Mouse (Mus musculus) gastrocnemius, postnatal 10 days (tissue): Measurements from ENCODE around the gene Gm19684. TPM values are rescaled to one million over a fixed set of nuclear protein-coding genes. Genes with fewer than 3 reads are reported as not detected.
A peak's percentile ranks its signal among the peaks of the same experiment; 100 is the strongest.
"Not testable (repeated sequence)": the region's sequence is repeated elsewhere in the genome, so short reads cannot be mapped to it uniquely, and the experiment has no call there.

Experiments used
- DNase-seq: peaks from one replicate; pipeline ENCODE4 v3.0.0; 2021; ENCODE audit warnings: mixed read lengths
- long read RNA-seq, 2 experiments: library from polyadenylated mRNA; stranded (forward); transcript quantifications; one replicate each; pipeline ENCODE4 v2.0.0; 2021
- total RNA-seq, 2 experiments: library from RNA; stranded (reverse); gene quantifications; 2 replicates each; pipeline ENCODE4 v1.2.3; 2021

Gm19684 gene
- not detected for total RNA-seq
- long read RNA-seq, experiment 1, result 0 reads
- long read RNA-seq, experiment 2, result 0 reads

DNA sequence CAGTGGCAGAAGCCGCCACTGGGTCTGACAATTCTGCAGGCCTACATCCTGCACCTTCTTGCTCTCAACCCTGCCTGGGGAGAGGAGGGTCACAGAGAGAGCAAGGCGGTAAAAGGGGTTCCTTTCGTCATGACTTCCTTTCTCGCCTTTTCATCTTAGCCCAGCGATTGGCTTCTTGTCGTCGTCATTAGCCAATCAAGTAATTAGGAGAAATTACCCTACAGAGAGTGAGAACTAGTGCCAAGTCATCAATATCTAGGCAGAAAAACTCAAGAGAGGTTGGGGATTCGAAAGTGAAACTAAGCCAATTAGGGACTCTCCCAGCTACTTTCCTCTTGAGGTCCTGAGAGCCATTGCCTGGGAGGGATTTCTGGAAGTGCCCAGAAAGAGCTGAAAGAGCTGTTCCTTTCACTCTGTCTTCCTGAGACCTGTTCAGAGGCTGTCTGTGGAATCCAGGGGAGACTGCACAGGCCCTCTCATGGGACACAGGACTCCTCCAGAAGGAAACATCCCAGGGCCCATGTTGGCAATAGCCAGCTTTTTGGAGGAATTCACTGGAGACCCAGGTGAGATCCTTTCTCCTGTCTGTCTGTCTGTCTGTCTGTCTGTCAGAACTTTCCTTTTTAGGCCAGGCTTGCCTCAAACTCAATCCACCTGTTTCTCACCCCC, at the start of gene Gm19684:
Gm19684 (plus strand) TSS at position 327 of the 669 bp plus-strand sequence.
- not testable (repeated sequence) for DNase-seq

DNA sequence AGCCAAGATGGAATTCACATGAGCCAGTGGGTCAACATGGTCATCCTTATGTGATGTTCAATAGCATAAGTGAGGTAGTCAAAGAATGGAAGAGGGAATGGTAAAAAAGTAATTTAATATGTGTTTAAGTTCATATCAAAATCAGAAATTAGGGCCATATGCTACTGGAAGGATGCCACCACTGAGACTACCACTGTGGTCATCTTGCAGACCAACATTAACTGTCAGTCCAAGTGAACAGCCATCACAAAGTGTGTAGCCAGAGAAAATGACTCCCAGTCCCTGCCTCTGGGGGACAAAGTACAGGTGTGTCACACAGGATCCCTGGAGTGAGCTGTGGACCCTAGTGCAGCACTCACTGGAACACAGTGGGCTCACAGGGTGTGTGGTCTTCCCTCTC, 39.6 kb upstream of the Gm19684 start:
- DNase-seq, result not testable (repeated sequence)

DNA sequence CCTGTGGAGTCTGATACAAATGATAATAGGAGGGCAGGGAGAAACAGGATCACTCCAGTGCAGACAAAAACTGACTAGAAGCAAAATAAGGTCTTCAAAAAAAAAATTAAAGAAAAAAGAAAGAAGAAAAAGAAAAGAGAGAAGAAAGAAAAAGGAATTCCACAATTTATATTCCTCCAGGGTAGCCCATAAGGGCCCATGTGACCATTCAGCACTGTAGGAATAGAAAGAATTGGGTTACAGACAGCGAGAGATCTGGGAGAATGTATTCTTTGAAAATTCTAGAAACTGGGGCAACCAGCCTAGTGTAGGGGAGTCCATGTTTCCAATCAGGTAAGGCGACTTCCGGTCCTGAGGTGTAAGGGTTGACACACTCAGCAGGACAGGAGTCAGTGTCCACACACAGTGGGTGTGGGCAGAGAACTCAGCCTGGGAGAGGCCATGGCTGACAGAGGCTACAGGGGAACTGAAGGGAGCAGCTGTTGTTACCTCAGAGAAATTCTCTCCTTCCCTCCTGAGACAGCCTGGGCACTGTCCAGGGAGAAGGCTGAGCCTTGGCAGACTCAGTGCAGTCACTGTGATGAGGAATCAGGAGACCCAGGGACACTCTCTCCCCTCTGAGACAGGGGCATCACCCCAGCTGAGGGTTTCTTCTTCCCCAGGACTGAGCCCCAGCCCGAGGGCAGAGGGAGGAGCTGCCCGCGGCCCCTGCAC, 38.8 kb upstream of the Gm19684 start:
- not testable (repeated sequence) for DNase-seq

DNA sequence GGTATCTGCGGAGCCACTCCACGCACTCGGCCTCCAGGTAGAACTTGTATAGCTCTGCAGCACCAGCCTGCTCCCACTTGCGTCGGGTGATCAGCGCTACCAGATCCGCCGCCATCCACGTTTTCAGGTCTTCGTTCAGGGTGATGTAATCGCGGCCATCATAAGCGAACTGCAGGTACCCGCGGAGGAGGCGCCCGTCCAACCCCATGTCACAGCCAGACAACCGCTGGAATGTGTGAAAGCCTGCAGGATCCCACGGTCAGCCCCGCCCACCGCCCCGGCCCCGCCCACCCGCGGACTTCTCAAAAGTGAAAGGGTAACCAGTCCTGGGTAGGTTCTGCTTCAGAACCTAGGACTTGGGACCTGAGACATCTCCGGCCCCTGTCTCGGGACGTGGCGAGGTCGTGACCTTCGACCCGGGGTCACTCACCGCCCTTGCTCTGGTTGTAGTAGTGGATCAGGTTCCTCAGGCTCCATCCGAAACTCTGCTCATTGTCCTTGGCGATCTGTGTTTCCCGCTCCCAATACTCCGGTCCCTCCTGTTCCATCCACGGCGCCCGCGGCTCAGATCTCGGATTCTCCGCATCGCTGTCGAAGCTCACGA, 38.1 kb upstream of the Gm19684 start:
- DNase-seq, result peak; percentile 17

DNA sequence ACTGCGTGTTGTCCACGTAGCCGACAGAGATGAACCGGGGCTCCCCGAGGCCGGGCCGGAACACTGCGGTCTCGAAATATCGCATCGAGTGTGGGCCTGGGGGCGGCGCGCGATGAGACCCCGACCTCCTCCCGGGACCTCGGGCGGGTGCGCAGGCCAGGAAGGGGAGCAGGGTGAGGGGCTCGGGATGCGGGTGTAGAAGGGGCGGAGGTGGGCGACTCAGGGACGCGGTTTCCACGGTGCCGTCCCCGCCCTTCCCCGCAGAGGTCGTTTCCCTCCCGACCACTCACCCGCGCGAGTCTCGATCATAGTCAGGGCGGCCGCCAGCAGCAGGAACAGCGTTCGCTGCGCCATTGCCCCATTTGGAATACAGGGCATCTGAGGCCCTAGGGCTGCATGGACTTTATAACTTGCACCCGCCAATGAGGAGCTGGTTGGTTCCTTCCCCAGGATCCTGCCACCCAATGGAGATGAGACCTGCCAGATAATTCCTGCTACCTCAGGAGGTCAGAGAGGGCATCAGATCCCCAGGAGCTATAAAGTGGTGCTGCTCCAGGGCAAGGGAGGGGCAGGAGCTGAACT, 37.5 kb upstream of the Gm19684 start:
- DNase-seq, result no peak

DNA sequence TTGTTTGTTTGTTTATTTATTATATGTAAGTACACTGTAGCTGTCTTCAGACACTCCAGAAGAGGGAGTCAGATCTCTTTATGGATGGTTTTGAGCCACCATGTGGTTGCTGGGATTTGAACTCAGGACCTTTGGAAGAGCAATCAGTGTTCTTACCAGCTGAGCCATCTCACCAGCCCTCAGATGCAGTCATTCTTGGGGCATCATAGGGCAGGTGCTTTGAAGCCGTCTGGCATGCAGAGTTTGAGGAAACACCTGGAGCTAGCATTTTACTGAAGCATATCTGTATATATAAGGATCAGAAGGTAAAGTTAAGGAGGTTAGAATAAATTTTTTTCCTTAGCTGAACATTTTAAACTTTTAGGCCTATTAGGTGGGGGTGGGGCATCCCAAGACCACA, 35.5 kb upstream of the Gm19684 start:
- DNase-seq, result not testable (repeated sequence)

DNA sequence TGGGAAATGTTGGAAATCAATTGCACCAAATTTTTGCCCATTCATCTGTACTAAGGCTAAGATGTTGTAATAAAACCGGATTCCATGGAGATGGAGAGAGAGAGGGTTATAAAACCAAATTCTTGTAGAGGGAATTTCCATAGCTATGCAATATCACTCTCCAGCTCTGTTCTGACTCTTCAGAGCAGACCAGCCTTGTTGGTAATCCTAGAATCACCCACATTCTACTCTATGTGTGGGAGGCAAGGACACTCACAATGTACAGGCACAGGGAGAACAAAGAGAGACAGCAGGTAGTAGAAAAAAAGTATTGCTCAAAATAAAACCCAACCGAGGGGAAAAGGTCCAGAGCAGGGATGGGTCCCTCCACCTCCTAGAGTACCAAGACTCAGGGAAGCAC, 29.5 kb upstream of the Gm19684 start:
- DNase-seq, result not testable (repeated sequence)

DNA sequence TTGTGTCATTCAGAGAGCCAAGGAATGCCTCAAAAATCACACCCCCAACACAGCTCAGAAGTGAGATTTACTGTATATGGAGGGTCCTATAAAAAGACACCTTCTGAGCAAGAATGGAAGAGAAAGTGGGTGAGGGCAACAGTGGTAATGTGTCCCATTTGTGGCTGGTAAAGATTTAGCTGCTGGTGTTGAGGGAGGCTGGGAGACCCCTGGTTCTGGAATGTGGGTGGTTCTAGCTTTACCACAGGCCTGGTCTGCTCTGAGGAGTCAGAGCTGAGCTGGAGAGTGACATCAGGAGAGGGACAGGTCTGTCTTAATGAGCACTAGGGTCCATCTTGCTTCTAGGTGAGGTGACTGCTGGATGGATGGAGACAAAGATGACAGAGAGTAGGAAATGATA, 29.0 kb upstream of the Gm19684 start:
- DNase-seq, result not testable (repeated sequence)

DNA sequence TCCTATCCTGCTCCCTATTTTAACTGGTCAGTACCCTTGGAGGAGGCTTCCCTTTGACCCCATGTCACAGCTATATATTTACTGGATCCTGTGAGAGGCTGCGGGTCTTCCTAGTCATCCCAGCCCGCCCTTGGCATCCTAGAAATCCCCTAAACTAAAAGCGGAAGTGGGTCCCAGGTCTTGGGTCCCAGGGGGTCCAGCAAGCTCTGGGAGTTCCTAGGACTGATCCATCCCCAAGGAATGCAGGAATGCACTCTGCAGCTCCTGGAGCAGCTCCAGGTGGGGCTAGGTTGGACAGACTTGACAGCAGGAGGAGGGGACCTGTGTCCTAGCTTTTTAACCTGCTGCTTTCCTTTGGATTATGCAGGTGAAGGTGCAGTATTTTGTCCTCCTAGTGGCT, 27.5 kb upstream of the Gm19684 start:
- DNase-seq, result no peak

DNA sequence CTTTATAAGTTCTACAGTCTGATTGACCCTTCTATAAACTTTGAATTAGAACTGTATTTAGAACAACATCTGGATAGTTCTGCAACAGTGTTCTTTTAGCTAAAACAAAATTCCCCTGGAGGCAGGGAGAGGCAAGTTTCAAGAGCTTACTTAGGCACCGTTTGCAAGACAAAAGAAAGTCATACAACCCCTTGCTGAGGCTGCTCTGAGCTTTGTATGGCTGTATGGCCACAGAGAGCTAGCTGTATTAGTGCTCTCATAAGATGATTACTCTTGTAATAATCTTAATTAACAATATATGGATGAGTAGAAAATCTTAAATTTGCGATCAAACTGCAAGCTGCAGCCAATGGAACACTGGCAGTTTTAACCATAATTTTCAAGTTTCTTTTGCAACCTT, 21.9 kb upstream of the Gm19684 start:
- not testable (repeated sequence) for DNase-seq

DNA sequence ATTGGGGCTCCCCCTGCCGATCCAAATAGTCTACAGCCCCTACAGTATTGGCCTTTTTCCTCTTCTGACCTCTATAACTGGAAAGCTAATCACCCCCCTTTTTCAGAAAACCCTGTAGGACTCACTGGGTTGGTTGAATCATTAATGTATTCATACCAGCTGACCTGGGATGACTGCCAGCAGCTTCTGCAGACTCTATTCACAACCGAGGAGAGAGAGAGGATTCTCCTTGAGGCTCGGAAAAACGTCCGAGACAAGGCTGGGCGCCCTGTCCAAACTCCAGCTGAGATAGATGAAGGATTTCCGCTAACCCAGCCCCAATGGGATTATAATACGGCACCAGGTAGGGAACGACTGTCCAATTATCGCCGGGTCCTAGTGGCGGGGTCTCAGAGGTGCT, 19.4 kb upstream of the Gm19684 start:
- DNase-seq, result not testable (repeated sequence)

DNA sequence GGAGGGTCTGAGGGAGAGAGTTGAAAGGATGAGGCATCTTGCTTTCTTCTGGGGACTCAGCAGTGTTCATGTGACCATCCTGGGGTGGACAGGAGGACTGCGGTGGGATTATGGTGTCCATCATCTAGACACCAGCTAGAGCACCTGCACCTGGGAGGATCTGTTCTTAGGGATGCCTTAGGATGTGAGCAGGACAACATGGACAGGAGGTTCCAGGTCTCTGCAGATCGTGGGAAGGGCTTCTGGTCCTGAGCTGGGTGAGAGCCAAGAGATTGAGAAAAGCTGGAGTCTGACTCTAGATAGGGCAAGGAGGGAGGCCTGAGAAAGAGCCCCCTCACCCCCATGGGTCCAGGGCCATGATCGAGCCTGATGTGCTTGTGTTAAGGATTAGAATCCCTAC, 11.3 kb upstream of the Gm19684 start:
- DNase-seq, result not testable (repeated sequence)

DNA sequence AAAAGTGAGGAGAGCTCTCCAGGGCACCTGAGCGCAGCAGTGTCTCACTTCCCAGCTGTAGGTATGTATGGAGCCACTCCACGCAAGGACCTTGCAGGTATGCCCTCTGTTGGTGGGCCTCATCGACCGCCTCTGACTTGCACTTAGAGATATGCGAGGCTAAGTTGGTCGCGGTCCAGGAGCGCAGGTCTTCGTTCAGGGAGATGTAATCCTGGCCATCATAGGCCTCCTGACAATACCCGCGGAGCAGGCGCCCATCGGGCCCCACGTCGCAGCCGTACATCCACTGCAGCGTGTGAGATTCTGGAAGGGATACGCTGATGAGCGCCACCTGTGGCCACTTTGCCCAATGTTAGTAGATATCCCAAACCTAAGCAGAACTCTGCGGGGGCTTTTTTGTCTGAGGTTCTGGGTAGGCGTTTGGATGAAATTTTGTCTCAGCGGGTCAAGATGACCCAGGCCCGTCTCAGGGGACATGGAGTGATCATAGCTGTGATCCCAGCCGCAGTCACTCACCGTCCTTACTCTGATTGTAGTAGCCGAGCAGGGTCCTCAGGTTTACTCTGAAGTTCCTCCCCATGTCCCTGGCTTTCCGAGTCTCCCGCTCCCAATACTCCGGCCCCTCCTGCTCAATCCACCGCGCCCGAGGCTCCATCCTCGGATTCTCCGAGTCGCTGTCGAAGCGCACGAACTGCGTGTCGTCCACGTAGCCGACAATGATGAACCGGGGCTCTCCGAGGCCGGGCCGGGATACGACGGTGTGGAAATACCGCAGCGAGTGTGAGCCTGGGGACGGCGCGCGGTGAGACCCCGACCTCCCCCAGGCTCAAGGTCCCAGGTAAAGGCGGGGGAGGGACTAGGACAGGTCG, 10.6 kb upstream of the Gm19684 start:
- not testable (repeated sequence) for DNase-seq

DNA sequence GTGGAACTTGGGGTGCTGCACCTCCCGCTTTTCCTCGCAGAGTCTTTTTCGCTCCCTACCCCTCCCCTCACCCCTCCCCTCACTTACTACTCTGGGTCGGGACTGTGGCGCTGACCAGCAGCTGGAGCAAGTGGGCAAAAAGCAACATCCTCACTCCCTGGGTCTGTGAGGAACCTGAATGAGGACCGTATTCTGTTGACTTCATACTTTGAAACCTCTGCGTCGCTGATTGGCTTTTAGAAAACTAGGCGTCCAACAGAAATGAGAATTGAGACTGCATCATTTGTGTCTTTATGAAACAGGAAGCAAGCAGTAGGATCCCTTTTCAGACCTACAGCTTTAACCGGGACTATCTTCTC, 10.0 kb upstream of the Gm19684 start:
- DNase-seq, result not testable (repeated sequence)

DNA sequence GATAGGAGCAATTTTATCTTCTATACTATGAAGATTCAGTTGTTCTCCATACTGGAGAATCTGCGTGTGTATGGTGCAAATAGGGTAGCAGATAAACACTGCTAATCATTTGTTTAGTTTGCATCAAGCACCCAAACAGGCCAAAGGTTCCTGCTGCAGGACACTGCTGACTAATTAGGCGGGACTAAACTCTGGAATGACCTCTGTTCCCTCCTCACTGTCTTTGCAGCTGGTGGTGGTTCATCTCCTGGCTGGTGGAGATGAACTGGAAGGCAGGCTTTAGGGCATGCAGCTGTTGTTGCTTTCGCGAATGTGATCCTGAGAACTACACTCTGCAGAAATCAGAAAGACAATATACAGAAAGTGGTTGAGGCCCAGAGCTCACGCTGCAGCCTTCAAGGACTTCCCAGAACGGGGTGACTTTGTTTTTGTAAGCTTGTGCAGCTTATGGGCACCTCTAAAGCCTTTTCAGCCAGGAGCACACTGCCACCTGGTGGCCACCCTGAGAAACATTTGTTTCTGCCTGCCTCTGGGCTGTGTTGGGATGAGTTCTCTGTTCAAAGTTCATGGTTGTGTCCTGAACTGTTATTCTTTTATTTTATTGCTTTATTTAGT, 7.4 kb upstream of the Gm19684 start:
- DNase-seq, result peak; percentile 42

DNA sequence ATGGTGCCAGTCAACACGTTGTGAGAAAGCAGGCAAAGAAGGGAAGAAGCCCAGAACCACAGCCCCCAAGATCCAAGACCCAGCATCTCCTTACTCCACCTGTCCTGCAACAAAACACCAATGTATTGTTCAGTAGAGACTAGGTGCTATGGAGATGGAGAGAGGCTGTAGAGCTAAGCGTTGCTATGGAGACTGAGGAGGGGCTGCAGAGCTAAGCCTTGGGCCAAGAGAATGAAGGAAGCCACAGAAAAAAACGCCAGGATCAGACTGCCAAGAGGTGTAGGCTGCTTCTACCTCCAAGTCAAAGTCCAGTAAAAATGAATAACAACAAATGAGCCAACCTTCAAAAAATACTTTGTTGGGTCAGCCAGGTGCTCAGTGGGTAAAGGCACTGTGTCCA, 4.9 kb upstream of the Gm19684 start:
- DNase-seq, result not testable (repeated sequence)

DNA sequence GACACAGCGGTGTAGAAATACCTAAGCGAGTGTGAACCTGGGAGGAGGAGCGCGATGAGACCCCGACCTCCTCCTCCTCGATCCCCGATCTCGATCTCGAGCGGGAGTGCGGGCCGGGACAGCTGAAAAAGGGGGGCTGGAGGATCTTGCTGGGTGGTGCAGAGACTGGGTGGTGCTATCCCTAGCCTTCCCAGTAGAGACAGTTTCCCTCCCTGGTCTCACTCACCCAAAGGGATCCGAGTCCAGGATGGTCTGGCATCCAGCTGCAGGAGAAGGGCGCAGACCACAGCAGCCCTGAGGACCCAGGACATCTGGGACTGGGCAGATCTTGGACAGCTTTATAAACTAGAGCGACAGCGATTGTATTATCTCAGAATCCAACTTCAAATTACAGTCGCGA, 639 bp upstream of the Gm19684 start:
- not testable (repeated sequence) for DNase-seq

DNA sequence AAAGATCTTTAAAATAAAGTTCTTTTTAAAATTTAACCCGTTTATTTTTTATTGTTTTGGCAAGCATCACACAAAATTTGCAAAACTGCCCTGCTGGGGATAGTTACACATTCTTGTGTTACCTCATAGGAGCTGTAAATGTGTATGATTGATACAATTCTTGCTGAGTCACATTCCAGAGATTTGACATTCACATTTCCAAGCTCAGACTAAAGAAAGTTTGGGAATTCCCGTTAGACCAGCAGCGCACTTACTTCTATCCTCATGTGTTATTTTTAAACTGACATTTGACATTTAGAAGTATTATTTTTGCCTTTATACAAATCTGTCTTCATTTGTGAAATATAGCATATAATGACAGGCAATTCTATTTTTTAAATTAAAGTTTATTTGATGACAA, 2.6 kb downstream of the Gm19684 start:
- DNase-seq, result not testable (repeated sequence)

DNA sequence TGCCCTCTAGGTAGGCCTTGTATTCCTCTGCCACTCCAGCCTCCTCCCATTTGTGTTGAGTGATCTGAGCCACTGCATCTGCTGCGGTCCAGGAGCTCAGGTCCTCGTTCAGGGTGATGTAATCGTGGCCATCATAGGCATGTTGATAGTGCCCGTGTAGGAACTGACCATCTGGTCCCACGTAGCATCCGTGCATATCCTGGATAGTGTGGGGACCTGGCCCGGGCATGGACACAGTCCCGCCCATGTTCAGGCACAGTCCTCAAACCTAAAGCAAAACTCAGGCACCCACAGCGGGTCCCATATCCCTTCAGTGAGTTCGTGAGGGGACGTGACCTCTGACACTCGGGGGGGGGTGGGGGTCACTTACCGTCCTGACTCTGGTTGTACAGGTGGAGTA, 7.0 kb downstream of the Gm19684 start:
- DNase-seq, result not testable (repeated sequence)

DNA sequence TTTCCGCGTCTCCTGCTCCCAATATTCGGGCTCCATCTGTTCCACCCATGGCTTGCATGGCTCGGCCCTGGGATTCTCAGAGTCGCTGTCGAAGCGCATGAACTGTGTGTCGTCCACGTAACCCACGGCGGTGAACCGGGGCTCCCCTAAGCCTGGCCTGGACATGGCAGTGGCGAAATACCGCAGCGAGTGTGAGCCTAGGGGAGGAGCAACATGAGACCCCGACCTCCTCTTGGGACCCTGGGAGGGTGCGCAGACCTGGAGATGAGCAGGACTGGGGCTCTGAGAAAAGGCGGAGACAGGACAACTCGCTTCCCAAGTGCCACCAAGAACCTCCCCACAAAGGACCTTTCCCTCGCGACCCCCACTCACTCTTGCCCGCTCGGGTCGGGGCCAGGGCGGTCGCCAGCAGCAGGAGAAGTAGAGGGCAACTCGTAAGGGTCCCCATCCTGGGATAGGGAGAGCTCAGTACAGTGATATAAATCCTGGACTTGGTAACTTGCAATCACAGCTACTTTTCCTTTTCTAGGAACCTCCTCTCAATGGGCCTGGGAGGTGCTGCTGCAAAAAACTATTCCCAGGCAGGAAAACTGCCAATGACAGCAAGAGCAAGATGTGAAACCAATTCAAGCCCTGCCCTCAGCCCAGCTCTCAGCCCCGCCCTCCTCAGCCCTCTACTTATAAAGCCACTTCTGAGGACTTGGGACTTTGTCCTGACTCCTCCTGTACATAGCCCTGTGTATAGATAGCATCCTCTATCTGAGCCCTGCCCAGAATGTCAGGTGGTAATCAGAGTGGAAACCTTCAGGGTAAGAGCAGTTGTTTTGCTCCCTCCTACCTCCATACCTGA, 7.7 kb downstream of the Gm19684 start, which contains the start of gene Gm7030:
Gm7030 (minus strand) TSS at position 458 of the 850 bp plus-strand sequence.
- DNase-seq, result not testable (repeated sequence)
